Mouse (Mus musculus) CH12.LX (cell line): ENCODE data around the gene Grip1.

Source experiments
- BHLHE40 ChIP-seq: IDR thresholded peaks from 2 replicates; pipeline ENCODE4 v1.6.1; 2011; ENCODE audit warnings: mild to moderate bottlenecking, low read depth, low read length, improper control_type of control experiment
- CTCF ChIP-seq, 2 experiments: IDR thresholded peaks in 1 of 2; conservative IDR thresholded peaks in 1 of 2; 2 replicates each; pipeline ENCODE4 v1.5.1; 2011 to 2012; ENCODE audit warnings: low read depth in 2 of 2, low read length in 2 of 2, improper control_type of control experiment in 1 of 2, inconsistent platforms in 1 of 2, mild to moderate bottlenecking in 1 of 2, moderate library complexity in 1 of 2
- ELF1 ChIP-seq: IDR thresholded peaks from 2 replicates; pipeline ENCODE4 v1.6.1; 2014; ENCODE audit warnings: low read depth, mild to moderate bottlenecking, inconsistent platforms, low read length, improper control_type of control experiment
- EP300 ChIP-seq: IDR thresholded peaks from 2 replicates; pipeline ENCODE4 v1.6.1; 2011; ENCODE audit warnings: low read length, improper control_type of control experiment
- KAT2A ChIP-seq: IDR thresholded peaks from 2 replicates; pipeline ENCODE4 v1.6.1; 2012; ENCODE audit warnings: low read length, improper control_type of control experiment, inconsistent platforms; ENCODE audit not compliant: insufficient replicate concordance
- MAX ChIP-seq: IDR thresholded peaks from 2 replicates; pipeline ENCODE4 v1.6.1; 2011; ENCODE audit warnings: low read length, improper control_type of control experiment
- MYC ChIP-seq: IDR thresholded peaks from 2 replicates; pipeline ENCODE4 v1.6.1; 2011; ENCODE audit warnings: low read depth, mild to moderate bottlenecking, improper control_type of control experiment, low read length
- NELFE ChIP-seq: IDR thresholded peaks from 2 replicates; pipeline ENCODE4 v1.6.1; 2011; ENCODE audit warnings: low read depth, low read length, improper control_type of control experiment
- POLR2A ChIP-seq: IDR thresholded peaks from 2 replicates; pipeline ENCODE4 v1.6.1; 2011; ENCODE audit warnings: low read depth, mild to moderate bottlenecking, improper control_type of control experiment, low read length
- POLR2AphosphoS2 ChIP-seq: IDR thresholded peaks from 2 replicates; pipeline ENCODE4 v1.6.1; 2011; ENCODE audit warnings: low read depth, low read length, improper control_type of control experiment
- ZKSCAN1 ChIP-seq: IDR thresholded peaks from 2 replicates; pipeline ENCODE4 v1.6.1; 2012; ENCODE audit warnings: low read depth, inconsistent platforms, low read length, improper control_type of control experiment, borderline replicate concordance

DNA sequence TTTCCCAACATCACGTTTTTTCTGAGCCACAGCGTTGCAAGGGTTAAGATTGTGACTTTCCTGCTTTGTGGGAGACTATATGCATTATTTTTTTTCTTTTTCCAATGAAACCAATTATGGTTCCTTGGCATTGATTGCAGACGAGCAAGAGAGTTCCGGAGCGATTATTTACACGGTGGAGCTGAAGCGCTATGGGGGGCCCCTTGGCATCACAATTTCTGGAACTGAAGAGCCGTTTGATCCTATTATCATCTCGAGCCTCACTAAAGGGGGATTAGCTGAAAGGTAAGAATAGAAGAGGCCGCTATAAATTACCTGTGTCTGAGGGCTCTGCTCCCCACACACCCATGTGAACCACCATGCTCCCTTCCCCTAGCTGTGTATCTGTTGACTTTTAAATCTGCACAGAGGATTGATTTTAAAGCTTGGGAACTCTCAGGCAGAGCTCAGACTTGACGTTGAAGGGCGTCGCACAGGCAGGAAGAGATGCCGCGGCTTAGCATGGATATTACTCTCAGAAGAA, 581.6 kb downstream of the Grip1 start:
- TF ChIP-seq CTCF (conservative IDR thresholded peaks at IDR 0.05 in 1 of 2, IDR thresholded peaks at IDR 0.05 in 1 of 2; ENCODE audit: low read depth in 2 of 2, low read length in 2 of 2) (no peak), NELFE (no peak), BHLHE40 (no peak), KAT2A (no peak), POLR2A (no peak), POLR2AphosphoS2 (no peak), MAX (no peak), EP300 (no peak), ELF1 (no peak), ZKSCAN1 (no peak), MYC (no peak)
